Mouse (Mus musculus) lung, postnatal 10 days (tissue): ENCODE measurements at regions not wholly inside any gene's neighbourhood (a gene's known extent, or its start where the extent isn't known, plus 50 kb on each side); places are given as distances from the start of the nearest gene placed in this dataset.
A peak's percentile ranks its signal among the peaks of the same experiment; 100 is the strongest.
"Not testable (repeated sequence)": the region's sequence is repeated elsewhere in the genome, so short reads cannot be mapped to it uniquely, and the experiment has no call there.

Experiments
- DNase-seq: peaks from one replicate; pipeline ENCODE4 v3.0.0; 2021

- DNase-seq: no peak
These were observed 351.5 kb downstream of the Kcnh5 start for GRCm38 (mm10) chr12:74825664-74826063.

GRCm38 (mm10) chr12:74824735-74825494 lies 352.2 kb downstream of the Kcnh5 start:
- peak; percentile 59 for DNase-seq

- not testable (repeated sequence) for DNase-seq
These were observed 361.0 kb downstream of the Kcnh5 start for GRCm38 (mm10) chr12:74816181-74816580.

- not testable (repeated sequence) for DNase-seq
These were observed 368.6 kb downstream of the Kcnh5 start for GRCm38 (mm10) chr12:74808571-74808970.

- not testable (repeated sequence) for DNase-seq
These were observed 369.2 kb downstream of the Kcnh5 start for GRCm38 (mm10) chr12:74807926-74808325.

- no peak for DNase-seq
These were observed 373.2 kb downstream of the Kcnh5 start for GRCm38 (mm10) chr12:74803740-74804512.

GRCm38 (mm10) chr12:74792036-74792435 lies 385.1 kb downstream of the Kcnh5 start:
- no peak for DNase-seq

- no peak for DNase-seq
These were observed 414.8 kb downstream of the Kcnh5 start for GRCm38 (mm10) chr12:74762284-74762683.

GRCm38 (mm10) chr12:74745051-74745450 lies 428.9 kb upstream of the Gm11042 start:
- DNase-seq: no peak

- no peak for DNase-seq
These were observed 412.7 kb upstream of the Gm11042 start for GRCm38 (mm10) chr12:74728866-74729265.

GRCm38 (mm10) chr12:74679149-74679548 lies 363.0 kb upstream of the Gm11042 start:
- no peak for DNase-seq

- no peak for DNase-seq
These were observed 361.6 kb upstream of the Gm11042 start for GRCm38 (mm10) chr12:74677835-74678234.

GRCm38 (mm10) chr12:74658406-74658805 lies 342.2 kb upstream of the Gm11042 start:
- no peak for DNase-seq

- DNase-seq: no peak
These were observed 340.9 kb upstream of the Gm11042 start for GRCm38 (mm10) chr12:74657036-74657648.

- DNase-seq: no peak
These were observed 335.1 kb upstream of the Gm11042 start for GRCm38 (mm10) chr12:74651256-74651655.

GRCm38 (mm10) chr12:74632827-74633226 lies 316.6 kb upstream of the Gm11042 start:
- DNase-seq: no peak

GRCm38 (mm10) chr12:74595208-74595607 lies 279.0 kb upstream of the Gm11042 start:
- DNase-seq: no peak

- DNase-seq: no peak
These were observed 238.4 kb upstream of the Gm11042 start for GRCm38 (mm10) chr12:74554599-74554998.

GRCm38 (mm10) chr12:74544172-74544571 lies 228.0 kb upstream of the Gm11042 start:
- no peak for DNase-seq

- no peak for DNase-seq
These were observed 218.7 kb upstream of the Gm11042 start for GRCm38 (mm10) chr12:74534882-74535281.

GRCm38 (mm10) chr12:74528983-74529566 lies 212.9 kb upstream of the Gm11042 start:
- peak; percentile 10 for DNase-seq

- DNase-seq: no peak
These were observed 211.0 kb upstream of the Gm11042 start for GRCm38 (mm10) chr12:74527190-74527621.

- DNase-seq: no peak
These were observed 207.8 kb upstream of the Gm11042 start for GRCm38 (mm10) chr12:74523988-74524387.
